Mouse (Mus musculus): Measurements from ENCODE around the gene Grtp1.

DNA sequence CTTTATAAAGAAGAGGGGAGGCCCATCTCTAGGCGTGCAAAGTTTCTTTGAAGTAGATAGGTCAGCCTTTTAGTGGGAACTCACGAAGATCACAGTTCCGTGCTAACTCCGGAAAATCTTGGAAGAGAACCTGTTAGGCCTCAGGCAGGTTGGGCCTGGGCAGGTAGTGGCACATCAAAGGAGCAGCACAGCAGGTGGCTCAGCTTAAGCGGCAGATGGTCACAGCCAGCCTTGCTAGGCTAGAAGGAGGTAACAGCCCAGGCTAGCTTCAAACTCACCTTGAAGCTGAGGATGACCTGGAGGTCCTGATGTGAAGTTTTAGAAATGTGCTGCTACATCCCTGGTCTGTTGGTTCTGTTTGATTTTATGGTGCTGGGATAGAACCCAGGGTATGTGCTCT lies 50.6 kb downstream of the Grtp1 start:
- no peak for TF ChIP-seq CTCF (IDR thresholded peaks at IDR 0.05; ENCODE audit: low read depth)
- no peak for TF ChIP-seq EP300 (IDR thresholded peaks at IDR 0.05; ENCODE audit: low read depth)

Measured in liver, postnatal 0 days (tissue).